Mouse (Mus musculus): Measurements from ENCODE around the gene Itpr1.

The Itpr1 gene

GRCm38 (mm10) chr6:108316951-108317350 is 104.1 kb downstream of the Itpr1 start:
- no peak for DNase-seq (ENCODE audit: low read depth in 2 of 2, low spot score in 2 of 2)

- no peak for DNase-seq (ENCODE audit: low read depth in 2 of 2, low spot score in 2 of 2)
Observed at GRCm38 (mm10) chr6:108321653-108322052, 108.8 kb downstream of the Itpr1 start.

GRCm38 (mm10) chr6:108324464-108325025 is 111.6 kb downstream of the Itpr1 start:
- DNase-seq (ENCODE audit: low read depth in 2 of 2, low spot score in 2 of 2): no peak

GRCm38 (mm10) chr6:108325400-108325799 is 112.5 kb downstream of the Itpr1 start:
- DNase-seq (ENCODE audit: low read depth in 2 of 2, low spot score in 2 of 2): no peak

GRCm38 (mm10) chr6:108325948-108326411 is 113.1 kb downstream of the Itpr1 start:
- DNase-seq (ENCODE audit: low read depth in 2 of 2, low spot score in 2 of 2): no peak

GRCm38 (mm10) chr6:108326751-108327161 is 113.9 kb downstream of the Itpr1 start:
- DNase-seq (ENCODE audit: low read depth in 2 of 2, low spot score in 2 of 2): no peak

GRCm38 (mm10) chr6:108327561-108327960 is 114.7 kb downstream of the Itpr1 start:
- DNase-seq (ENCODE audit: low read depth in 2 of 2, low spot score in 2 of 2): no peak

GRCm38 (mm10) chr6:108328296-108328695 is 115.4 kb downstream of the Itpr1 start:
- no peak for DNase-seq (ENCODE audit: low read depth in 2 of 2, low spot score in 2 of 2)

- no peak for DNase-seq (ENCODE audit: low read depth in 2 of 2, low spot score in 2 of 2)
Observed at GRCm38 (mm10) chr6:108330461-108330860, 117.6 kb downstream of the Itpr1 start.

- DNase-seq (ENCODE audit: low read depth in 2 of 2, low spot score in 2 of 2): no peak
Observed at GRCm38 (mm10) chr6:108331268-108331667, 118.4 kb downstream of the Itpr1 start.

- no peak for DNase-seq (ENCODE audit: low read depth in 2 of 2, low spot score in 2 of 2)
Observed at GRCm38 (mm10) chr6:108334059-108334458, 121.2 kb downstream of the Itpr1 start.

GRCm38 (mm10) chr6:108335202-108335823 is 122.4 kb downstream of the Itpr1 start:
- no peak for DNase-seq (ENCODE audit: low read depth in 2 of 2, low spot score in 2 of 2)

GRCm38 (mm10) chr6:108336506-108336905 is 123.6 kb downstream of the Itpr1 start:
- no peak for DNase-seq (ENCODE audit: low read depth in 2 of 2, low spot score in 2 of 2)

- DNase-seq (ENCODE audit: low read depth in 2 of 2, low spot score in 2 of 2): no peak
Observed at GRCm38 (mm10) chr6:108337289-108337688, 124.4 kb downstream of the Itpr1 start.

GRCm38 (mm10) chr6:108338362-108338761 is 125.5 kb downstream of the Itpr1 start:
- DNase-seq (ENCODE audit: low read depth in 2 of 2, low spot score in 2 of 2): no peak

GRCm38 (mm10) chr6:108342989-108343388 is 130.1 kb downstream of the Itpr1 start:
- no peak for DNase-seq (ENCODE audit: low read depth in 2 of 2, low spot score in 2 of 2)

GRCm38 (mm10) chr6:108343781-108344310 is 130.9 kb downstream of the Itpr1 start:
- DNase-seq (ENCODE audit: low read depth in 2 of 2, low spot score in 2 of 2): no peak

- DNase-seq (ENCODE audit: low read depth in 2 of 2, low spot score in 2 of 2): no peak
Observed at GRCm38 (mm10) chr6:108350801-108351200, 137.9 kb downstream of the Itpr1 start.

GRCm38 (mm10) chr6:108351998-108352397 is 139.1 kb downstream of the Itpr1 start:
- no peak for DNase-seq (ENCODE audit: low read depth in 2 of 2, low spot score in 2 of 2)

- DNase-seq (ENCODE audit: low read depth in 2 of 2, low spot score in 2 of 2): no peak
Observed at GRCm38 (mm10) chr6:108367412-108367811, 154.5 kb downstream of the Itpr1 start.

- no peak for DNase-seq (ENCODE audit: low read depth in 2 of 2, low spot score in 2 of 2)
Observed at GRCm38 (mm10) chr6:108369031-108369430, 156.1 kb downstream of the Itpr1 start.

GRCm38 (mm10) chr6:108371347-108371893 is 158.5 kb downstream of the Itpr1 start:
- DNase-seq (ENCODE audit: low read depth in 2 of 2, low spot score in 2 of 2): no peak

All from CD8-positive naive resting alpha-beta T cell, adult 2 months (primary cell).